Mouse (Mus musculus): ENCODE measurements around the gene Pigyl. TPM values are rescaled to one million over a fixed set of nuclear protein-coding genes. Genes with fewer than 3 reads are reported as not detected.

Gene Pigyl
- polyA plus RNA-seq (2015; fragmentation: Nextera tagmentation; extraction: Ambion mirVana): 81.3 and 88.2 TPM in 2 replicates

DNA sequence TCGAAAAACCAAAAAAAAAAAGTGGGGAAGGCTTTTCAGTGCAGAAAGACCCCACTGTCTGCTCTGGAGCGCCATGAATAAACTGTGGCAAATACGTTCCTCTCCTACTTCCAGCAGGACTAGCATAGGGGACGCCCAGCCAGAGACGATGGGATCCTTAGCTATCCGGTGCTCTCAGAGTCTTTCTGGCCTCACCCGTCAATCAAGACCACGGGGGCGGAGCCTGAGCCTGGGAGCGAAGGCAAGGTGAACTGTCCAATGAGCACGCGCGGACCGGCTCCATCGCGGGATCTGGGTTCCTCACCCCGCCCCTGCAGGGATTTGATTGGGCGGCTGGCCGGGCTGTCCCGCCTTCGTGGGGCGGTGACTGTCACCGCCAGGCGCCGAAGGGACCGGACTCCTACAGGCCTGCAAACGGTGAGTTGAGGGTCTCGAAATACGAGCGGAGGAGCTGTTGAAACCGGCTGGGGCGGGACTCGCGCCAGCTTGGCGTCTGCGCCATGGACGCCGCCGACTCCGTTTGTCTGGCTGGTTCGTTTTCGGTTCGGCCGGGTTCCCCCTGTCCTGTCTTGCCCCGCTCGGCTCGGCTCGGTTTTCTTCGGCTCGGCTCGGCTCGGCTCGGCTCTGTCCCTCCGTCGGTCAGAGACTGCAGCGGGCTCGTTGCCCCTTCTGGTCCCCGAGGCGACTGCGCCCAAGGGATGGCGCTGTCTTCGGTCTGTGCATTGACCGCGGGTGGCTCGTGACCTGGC, at the start of gene Pigyl:
Gene Pigyl, plus strand, starts transcription at position 350 of the 749 bp plus-strand sequence.
- Histone ChIP-seq H3K27me3 (0 out of 2 replicates have a peak, but pooled peaks cover 6% of the 10 kb centered on the region), H3K9me3 (no peaks in the 10 kb centered on the region), H3K4me3 (peak within 1 kb of the TSS; percentile 63), H3K36me3 (peaks cover 6% of the 10 kb centered on the region), H3K4me2 (peak within 1 kb of the TSS; percentile 66), H3K27ac (peak within 1 kb of the TSS; percentile 94), H3K9ac (peak within 1 kb of the TSS; percentile 89), H3K4me1 (replicated peaks) (peaks cover 23% of the 10 kb centered on the region)
- under 1% methylated on average over 65 of the region's 65 CpGs for WGBS
- ATAC-seq (ENCODE audit: low FRiP score): peak; percentile 99

DNA sequence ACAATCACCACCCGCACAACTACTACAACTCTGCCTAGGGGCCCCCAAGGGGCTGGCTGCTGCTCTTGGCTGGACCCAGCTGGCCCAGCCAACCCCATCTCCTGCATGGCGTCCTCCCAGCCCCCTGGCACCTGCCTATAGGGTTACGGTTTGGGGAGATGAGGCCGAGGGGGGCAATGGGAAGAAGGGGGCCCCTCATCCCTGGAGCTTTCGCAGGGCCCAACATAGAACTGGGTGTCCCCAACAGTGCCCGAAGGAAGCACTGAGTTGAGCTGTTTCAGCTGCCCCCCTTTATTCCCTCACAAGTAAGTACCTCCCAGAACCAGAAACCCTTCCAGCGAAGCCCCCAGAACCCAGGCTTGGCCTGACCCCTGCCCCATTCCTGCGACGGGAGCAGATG, 48.5 kb upstream of the Pigyl start:
- no peaks in the 10 kb centered on the region for H3K4me1 ChIP-seq (replicated peaks)
- no peak overlapping the region for H3K4me3 ChIP-seq
- no peak overlapping the region for H3K9ac ChIP-seq
- no peaks in the 10 kb centered on the region for H3K9me3 ChIP-seq
- no peak overlapping the region for H3K27ac ChIP-seq
- 89% methylated on average over 9 of the region's 9 CpGs for WGBS
- H3K4me2 ChIP-seq: no peak overlapping the region
- H3K36me3 ChIP-seq: peaks cover 48% of the 10 kb centered on the region
- peaks cover 4% of the 10 kb centered on the region; the same call in 1 of the 2 replicates for H3K27me3 ChIP-seq
- ATAC-seq (ENCODE audit: low FRiP score): no peak

DNA sequence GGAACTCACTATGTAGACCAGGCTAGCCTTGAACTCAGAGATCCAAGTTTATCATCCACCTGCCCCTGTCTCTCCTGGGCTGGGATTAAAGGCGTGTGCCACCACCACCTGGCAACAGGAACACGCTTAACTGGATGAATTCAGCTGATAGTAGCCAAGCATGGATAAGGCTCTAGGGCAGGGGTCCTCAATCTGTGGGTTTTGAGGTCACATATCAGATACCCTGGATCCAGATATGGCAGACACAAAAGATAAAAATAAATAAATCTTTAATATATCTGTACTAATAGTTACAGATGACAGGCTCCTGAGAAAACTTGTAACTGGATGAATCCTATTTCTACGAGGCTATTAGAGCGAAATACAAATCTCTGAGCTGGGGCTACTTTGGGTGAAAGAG, 41.0 kb upstream of the Pigyl start:
- Histone ChIP-seq H3K9me3 (no peaks in the 10 kb centered on the region), H3K9ac (peak overlapping the region; percentile 92), H3K4me1 (replicated peaks) (peaks cover 26% of the 10 kb centered on the region), H3K36me3 (peaks cover 35% of the 10 kb centered on the region), H3K4me3 (peak overlapping the region; percentile 94), H3K4me2 (peak overlapping the region; percentile 91), H3K27me3 (peaks cover 9% of the 10 kb centered on the region; the same call in 1 of the 2 replicates), H3K27ac (no peak overlapping the region)
- no peak for ATAC-seq (ENCODE audit: low FRiP score)
- 85% methylated on average over 4 of the region's 4 CpGs for WGBS

- Histone ChIP-seq H3K27me3 (peaks cover 9% of the 10 kb centered on the region; the same call in 1 of the 2 replicates), H3K9ac (peak overlapping the region; percentile 92), H3K9me3 (no peaks in the 10 kb centered on the region), H3K4me3 (peak overlapping the region; percentile 94), H3K4me2 (peak overlapping the region; percentile 91), H3K4me1 (replicated peaks) (peaks cover 26% of the 10 kb centered on the region), H3K36me3 (peaks cover 30% of the 10 kb centered on the region), H3K27ac (peak overlapping the region; percentile 77)
- ATAC-seq (ENCODE audit: low FRiP score): no peak
- WGBS: 13% methylated on average over 15 of the region's 15 CpGs
These were observed 40.6 kb upstream of the Pigyl start for GRCm38 (mm10) chr9:22116086-22116485.

DNA sequence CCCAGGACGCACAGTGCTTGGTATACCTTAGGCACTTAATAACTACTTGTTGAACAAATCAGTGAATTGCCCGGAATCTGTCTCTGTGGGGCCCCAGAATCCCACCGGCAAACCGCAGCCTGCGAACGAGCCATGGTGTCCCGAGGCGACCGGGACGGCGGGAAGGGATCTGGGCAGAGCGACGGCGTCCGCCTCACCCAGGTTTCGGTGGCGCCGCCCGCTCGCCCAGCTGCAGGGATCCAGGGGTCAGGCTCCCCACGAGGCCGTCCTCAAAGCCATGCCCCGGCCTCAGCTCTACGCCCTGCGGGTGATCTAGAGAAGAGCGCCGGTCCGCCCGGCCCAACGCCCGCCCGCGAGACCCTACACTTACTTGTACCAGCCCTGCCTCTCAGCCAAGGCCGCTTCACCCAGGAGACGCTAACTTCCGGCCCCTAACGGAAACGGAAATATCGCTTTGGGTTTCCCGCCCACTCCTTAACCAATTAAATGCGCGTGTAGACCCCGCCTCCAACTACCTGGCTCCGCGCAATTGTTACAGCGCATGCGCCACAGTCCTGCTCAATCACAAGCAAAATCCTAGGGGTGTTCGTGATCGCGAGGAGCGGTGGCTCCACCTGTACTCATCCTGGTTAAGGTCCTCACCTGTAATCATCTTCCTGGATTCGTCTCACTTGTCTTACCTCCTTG, 39.8 kb upstream of the Pigyl start, which contains the start of gene Elof1:
Gene Elof1, minus strand, starts transcription at position 433 of the 687 bp plus-strand sequence.
- Histone ChIP-seq H3K27me3 (peaks cover 10% of the 10 kb centered on the region; the same call in 1 of the 2 replicates), H3K36me3 (peaks cover 22% of the 10 kb centered on the region), H3K9ac (peak within 1 kb of the TSS; percentile 92), H3K4me3 (peak within 1 kb of the TSS; percentile 94), H3K27ac (peak within 1 kb of the TSS; percentile 80), H3K4me2 (peak within 1 kb of the TSS; percentile 91), H3K9me3 (no peaks in the 10 kb centered on the region), H3K4me1 (replicated peaks) (peaks cover 26% of the 10 kb centered on the region)
- under 1% methylated on average over 52 of the region's 52 CpGs for WGBS
- peak; percentile 96 for ATAC-seq (ENCODE audit: low FRiP score)

DNA sequence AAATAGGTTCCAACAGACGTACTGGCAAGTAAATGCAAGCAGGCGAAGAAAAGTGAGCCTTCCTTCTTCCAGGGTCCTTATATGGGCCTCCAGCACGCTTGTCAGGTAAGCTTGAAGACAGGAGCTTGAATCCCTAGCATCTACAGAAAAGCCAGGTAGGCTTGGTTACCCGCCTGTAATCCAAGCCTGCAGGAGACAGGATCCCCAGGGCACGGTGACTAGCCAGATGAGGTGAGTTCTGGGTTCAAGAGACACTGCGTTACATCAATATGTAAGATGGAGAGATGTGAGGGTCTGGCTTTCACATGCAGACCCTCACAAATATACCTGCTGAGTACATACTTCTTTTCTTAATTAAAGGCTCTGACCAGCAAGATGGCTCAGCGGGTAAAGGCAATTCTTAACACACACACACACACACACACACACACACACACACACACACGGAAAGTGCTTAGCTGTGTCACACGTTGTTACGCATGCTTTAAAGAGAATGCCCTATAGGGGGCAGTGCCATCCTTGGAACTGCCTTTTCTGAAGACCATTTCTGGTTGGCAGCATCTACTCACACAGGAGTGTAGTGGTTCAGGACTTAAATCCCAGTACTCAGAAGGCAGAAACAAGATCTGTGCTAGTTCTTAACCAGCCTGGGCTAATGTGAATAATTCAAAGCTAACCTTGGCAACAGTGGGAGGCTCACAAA, 38.7 kb upstream of the Pigyl start:
- ATAC-seq (ENCODE audit: low FRiP score): peak; percentile 1; the same call in 1 of the 2 replicates
- no peaks in the 10 kb centered on the region for H3K9me3 ChIP-seq
- H3K36me3 ChIP-seq: peaks cover 12% of the 10 kb centered on the region
- WGBS: 50% methylated on average over 10 of the region's 10 CpGs
- peak overlapping the region; percentile 94 for H3K4me3 ChIP-seq
- H3K27ac ChIP-seq: no peak overlapping the region
- peak overlapping the region; percentile 92 for H3K9ac ChIP-seq
- peak overlapping the region; percentile 91 for H3K4me2 ChIP-seq
- H3K27me3 ChIP-seq: peaks cover 18% of the 10 kb centered on the region
- peaks cover 26% of the 10 kb centered on the region for H3K4me1 ChIP-seq (replicated peaks)

- 93% methylated on average over 4 of the region's 4 CpGs for WGBS
- no peaks in the 10 kb centered on the region for H3K36me3 ChIP-seq
- no peak overlapping the region for H3K4me3 ChIP-seq
- no peak overlapping the region for H3K4me2 ChIP-seq
- no peak overlapping the region for H3K9ac ChIP-seq
- H3K4me1 ChIP-seq (replicated peaks): peaks cover 23% of the 10 kb centered on the region
- no peak for ATAC-seq (ENCODE audit: low FRiP score)
- H3K27ac ChIP-seq: no peak overlapping the region
- H3K9me3 ChIP-seq: no peaks in the 10 kb centered on the region
- H3K27me3 ChIP-seq: peaks cover 23% of the 10 kb centered on the region
These were observed 37.1 kb upstream of the Pigyl start for GRCm38 (mm10) chr9:22119543-22119942.

GRCm38 (mm10) chr9:22121545-22121944, 35.1 kb upstream of the Pigyl start:
- H3K27me3 ChIP-seq: peaks cover 23% of the 10 kb centered on the region
- no peak overlapping the region for H3K4me3 ChIP-seq
- H3K4me1 ChIP-seq (replicated peaks): peaks cover 7% of the 10 kb centered on the region
- no peak for ATAC-seq (ENCODE audit: low FRiP score)
- H3K27ac ChIP-seq: no peak overlapping the region
- no peaks in the 10 kb centered on the region for H3K36me3 ChIP-seq
- no peak overlapping the region for H3K4me2 ChIP-seq
- H3K9me3 ChIP-seq: no peaks in the 10 kb centered on the region
- no peak overlapping the region for H3K9ac ChIP-seq

DNA sequence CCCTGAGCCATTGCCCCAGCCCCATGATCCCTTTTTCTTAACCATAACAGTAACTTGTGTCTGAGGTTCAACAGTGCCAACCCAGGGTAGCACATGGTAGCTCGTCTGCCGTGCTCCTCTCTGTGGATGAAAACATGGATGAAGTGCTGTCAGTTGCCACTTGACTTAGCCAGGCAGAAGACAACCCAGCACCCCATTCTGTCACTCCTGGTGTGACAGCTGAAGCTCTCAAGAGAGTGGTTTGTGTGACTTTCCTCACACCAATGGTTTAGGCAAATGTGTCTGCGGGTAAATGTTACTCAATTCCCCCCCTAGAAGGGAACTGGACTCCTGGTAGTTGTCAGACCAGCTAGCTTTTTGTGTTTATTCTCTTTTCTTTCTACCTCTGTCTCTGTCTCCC, 34.6 kb upstream of the Pigyl start:
- H3K4me3 ChIP-seq: no peak overlapping the region
- no peak overlapping the region for H3K9ac ChIP-seq
- H3K27me3 ChIP-seq: peaks cover 23% of the 10 kb centered on the region
- no peaks in the 10 kb centered on the region for H3K36me3 ChIP-seq
- WGBS: 77% methylated on average over 3 of the region's 3 CpGs
- H3K4me1 ChIP-seq (replicated peaks): peaks cover 7% of the 10 kb centered on the region
- no peak for ATAC-seq (ENCODE audit: low FRiP score)
- no peaks in the 10 kb centered on the region for H3K9me3 ChIP-seq
- H3K27ac ChIP-seq: no peak overlapping the region
- no peak overlapping the region for H3K4me2 ChIP-seq

- H3K9me3 ChIP-seq: no peaks in the 10 kb centered on the region
- no peak overlapping the region for H3K4me2 ChIP-seq
- H3K4me1 ChIP-seq (replicated peaks): no peaks in the 10 kb centered on the region
- H3K27ac ChIP-seq: no peak overlapping the region
- peak overlapping the region; percentile 24; the same call in 1 of the 2 replicates for H3K9ac ChIP-seq
- ATAC-seq (ENCODE audit: low FRiP score): no peak
- 86% methylated on average over 7 of the region's 7 CpGs for WGBS
- H3K27me3 ChIP-seq: peaks cover 23% of the 10 kb centered on the region
- H3K36me3 ChIP-seq: no peaks in the 10 kb centered on the region
- H3K4me3 ChIP-seq: no peak overlapping the region
These were observed 33.5 kb upstream of the Pigyl start for GRCm38 (mm10) chr9:22123069-22123609.

DNA sequence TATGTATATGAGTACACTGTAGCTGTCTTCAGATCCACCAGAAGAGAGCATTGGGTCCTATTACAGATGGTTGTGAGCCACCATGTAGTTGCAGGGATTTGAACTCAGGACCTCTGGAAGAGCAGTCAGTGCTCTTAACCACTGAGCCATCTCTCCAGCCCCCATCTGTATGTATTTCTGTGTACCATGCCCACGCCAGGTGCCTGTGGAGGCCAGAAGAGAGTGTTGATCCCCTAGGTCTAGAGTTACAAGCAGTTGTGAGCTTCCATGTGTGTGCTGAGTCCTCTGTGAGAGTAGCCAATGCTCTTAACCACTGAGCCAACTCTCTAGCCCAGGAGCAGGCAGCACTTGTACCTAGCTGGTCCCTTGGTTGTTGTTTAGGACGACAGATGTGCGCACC, 32.5 kb upstream of the Pigyl start:
- Histone ChIP-seq H3K4me1 (replicated peaks) (no peaks in the 10 kb centered on the region), H3K27me3 (peaks cover 25% of the 10 kb centered on the region), H3K27ac (no peak overlapping the region), H3K9ac (no peak overlapping the region), H3K36me3 (no peaks in the 10 kb centered on the region), H3K4me2 (no peak overlapping the region), H3K9me3 (no peaks in the 10 kb centered on the region), H3K4me3 (no peak overlapping the region)
- WGBS: 83% methylated on average over 3 of the region's 3 CpGs
- ATAC-seq (ENCODE audit: low FRiP score): no peak
